Mouse (Mus musculus): ENCODE results near the gene Foxn1.

- TF ChIP-seq ZC3H11A (IDR thresholded peaks at IDR 0.05; ENCODE audit: borderline replicate concordance, low read depth, low read length) (no peak), ZNF384 (IDR thresholded peaks at IDR 0.05; ENCODE audit: low read depth, low read length) (no peak), CHD2 (IDR thresholded peaks at IDR 0.05; ENCODE audit: low read depth, low read length) (no peak), HCFC1 (IDR thresholded peaks at IDR 0.05; ENCODE audit: borderline replicate concordance, insufficient read depth, low read length) (no peak), MAFK (IDR thresholded peaks at IDR 0.05; ENCODE audit: insufficient read depth, low read depth, low read length) (no peak)
Observed at GRCm38 (mm10) chr11:78392728-78393127, 6.4 kb upstream of the Foxn1 start.

Measured in ES-E14 (cell line).